Comparison of ENCODE assay signal across 16 mouse cellular contexts in the genomic region with DNA sequence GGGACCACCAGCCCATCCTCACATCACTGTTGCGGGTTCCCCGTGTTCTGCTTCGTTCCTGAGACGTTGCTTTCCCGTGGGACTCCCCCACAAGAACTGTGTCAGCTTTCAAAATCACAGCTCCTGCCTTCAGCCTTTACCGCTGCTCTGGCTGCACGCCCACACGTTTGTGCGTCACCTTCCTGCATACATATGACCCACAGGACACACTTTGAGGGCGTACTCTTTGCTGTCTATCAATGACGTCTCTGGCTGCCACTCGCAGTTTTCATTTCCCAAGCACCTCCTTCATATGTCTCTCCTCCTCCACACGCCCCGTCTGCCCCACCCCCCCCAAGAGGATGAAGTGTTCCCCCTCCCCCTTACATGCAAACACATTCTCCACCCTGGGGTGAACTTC. TPM values are rescaled to one million over a fixed set of nuclear protein-coding genes. Genes with fewer than 3 reads are reported as not detected.
DNase-seq lines count a peak whose midpoint lies in the region; ATAC-seq and TF ChIP-seq lines count a peak whose summit lies in the region.
"Had no signal": no experiment of that assay in that cellular context is flagged by ENCODE, and none has a peak within 500 bp of the region (broad histone marks: within the 10 kb centered on the region; RNA-seq: fewer than 3 reads in every experiment).

No protein-coding gene starts in this region.

- peak; percentile 35; the same call in 1 of the 2 replicates for ATAC-seq in lung, embryonic 15.5 days (ENCODE audit: borderline replicate concordance, extremely low read depth, low FRiP score, low TSS enrichment)
- peak; percentile 63; the same call in 1 of the 2 replicates for ATAC-seq in stomach, postnatal 0 days (ENCODE audit: low FRiP score, low TSS enrichment)
- no peak for ATAC-seq in hindbrain, postnatal 0 days
- ATAC-seq: activated CD4-positive, CD25-positive, alpha-beta regulatory T cell, adult 4 months had no signal

- TF ChIP-seq CTCF in stomach, postnatal 0 days (IDR thresholded peaks at IDR 0.05; ENCODE audit: low read depth): no peak
- no peak for TF ChIP-seq CTCF in heart, adult 2 months (IDR thresholded peaks at IDR 0.05)
- no peak for TF ChIP-seq CTCF in hindbrain, postnatal 0 days (IDR thresholded peaks at IDR 0.05; ENCODE audit: low read depth)

- no peak for TF ChIP-seq POLR2A in heart, adult 2 months (IDR thresholded peaks at IDR 0.05; ENCODE audit: insufficient read depth, low read depth, low read length)

- WGBS in lung, embryonic 15.5 days: 41% methylated on average over 14 of the region's 14 CpGs
- 48% methylated on average over 14 of the region's 14 CpGs for WGBS in stomach, postnatal 0 days
- WGBS in heart, adult 2 months: 47% methylated on average over 14 of the region's 14 CpGs
- WGBS in hindbrain, postnatal 0 days: 74% methylated on average over 14 of the region's 14 CpGs

- H3K79me2 ChIP-seq in heart, adult 2 months (replicated peaks; ENCODE audit: control insufficient read depth, insufficient read depth, low read length): no peaks in the 10 kb centered on the region

- no peaks in the 10 kb centered on the region for H3K4me1 ChIP-seq in lung, embryonic 15.5 days
- H3K4me1 ChIP-seq in stomach, postnatal 0 days (replicated peaks; ENCODE audit: control insufficient read depth, insufficient read depth): no peaks in the 10 kb centered on the region
- no peaks in the 10 kb centered on the region for H3K4me1 ChIP-seq in heart, adult 2 months (ENCODE audit: control insufficient read depth, insufficient read depth, low read length)
- H3K4me1 ChIP-seq in hindbrain, postnatal 0 days (ENCODE audit: insufficient read depth, low read length): no peaks in the 10 kb centered on the region
- H3K4me1 ChIP-seq: hindbrain, embryonic 15.5 days had no signal

- no peaks in the 10 kb centered on the region for H3K9me3 ChIP-seq in lung, embryonic 15.5 days
- H3K9me3 ChIP-seq in stomach, postnatal 0 days (ENCODE audit: control insufficient read depth, low read length): no peaks in the 10 kb centered on the region
- no peaks in the 10 kb centered on the region for H3K9me3 ChIP-seq in hindbrain, postnatal 0 days (ENCODE audit: low read length)
- H3K9me3 ChIP-seq: hindbrain, embryonic 15.5 days had no signal

- DNase-seq in frontal cortex, adult 2 months (ENCODE audit: extremely low spot score in 1 of 2, low spot score in 1 of 2): peak; percentile 10 to 61
- no peak for DNase-seq in frontal cortex, postnatal 25 days (ENCODE audit: low spot score in 2 of 2)
- no peak for DNase-seq in lung, postnatal 14 days
- peak; percentile 33 to 36 for DNase-seq in left cerebral cortex, adult 18-20 months (ENCODE audit: low spot score in 2 of 2)
- DNase-seq in stomach, postnatal 0 days (ENCODE audit: low spot score): peak; percentile 52
- DNase-seq in heart, adult 2 months: no peak
- DNase-seq in hindbrain, postnatal 0 days (ENCODE audit: low spot score): no peak
- DNase-seq: cerebellum, adult 9-10 months; gastrocnemius, postnatal 36 days; thymus, adult 18-20 months had no signal

- TF ChIP-seq EP300 in stomach, postnatal 0 days (optimal IDR thresholded peaks at IDR 0.05): no peak
- no peak for TF ChIP-seq EP300 in heart, adult 2 months (IDR thresholded peaks at IDR 0.05; ENCODE audit: insufficient read depth, low read depth, low read length)

- no peaks in the 10 kb centered on the region for H3K36me3 ChIP-seq in lung, embryonic 15.5 days
- no peaks in the 10 kb centered on the region for H3K36me3 ChIP-seq in stomach, postnatal 0 days (ENCODE audit: control insufficient read depth, insufficient read depth, low read length)
- no peaks in the 10 kb centered on the region for H3K36me3 ChIP-seq in heart, adult 2 months (ENCODE audit: control insufficient read depth, insufficient read depth, low read length)
- H3K36me3 ChIP-seq in hindbrain, postnatal 0 days (ENCODE audit: insufficient read depth, low read length): no peaks in the 10 kb centered on the region
- H3K36me3 ChIP-seq: hindbrain, embryonic 15.5 days had no signal

- H3K9ac ChIP-seq in lung, embryonic 15.5 days: no peak overlapping the region
- no peak overlapping the region for H3K9ac ChIP-seq in stomach, postnatal 0 days (ENCODE audit: low read length)
- H3K9ac ChIP-seq in heart, adult 2 months (ENCODE audit: low read depth, low read length): no peak overlapping the region
- H3K9ac ChIP-seq in hindbrain, postnatal 0 days (replicated peaks; ENCODE audit: low read length): no peak overlapping the region
- H3K9ac ChIP-seq: hindbrain, embryonic 15.5 days had no signal

- H3K27me3 ChIP-seq in lung, embryonic 15.5 days: no peaks in the 10 kb centered on the region
- no peaks in the 10 kb centered on the region for H3K27me3 ChIP-seq in stomach, postnatal 0 days (ENCODE audit: control insufficient read depth, insufficient read depth, low read length)
- peaks cover 3% of the 10 kb centered on the region for H3K27me3 ChIP-seq in heart, adult 2 months (ENCODE audit: control insufficient read depth, insufficient read depth, low read length)
- H3K27me3 ChIP-seq in hindbrain, postnatal 0 days (ENCODE audit: insufficient read depth, low read length): no peaks in the 10 kb centered on the region
- H3K27me3 ChIP-seq: hindbrain, embryonic 15.5 days had no signal

- H3K4me3 ChIP-seq in lung, embryonic 15.5 days: no peak overlapping the region
- H3K4me3 ChIP-seq in stomach, postnatal 0 days (ENCODE audit: low read depth, low read length): no peak overlapping the region
- no peak overlapping the region for H3K4me3 ChIP-seq in heart, adult 2 months
- no peak overlapping the region for H3K4me3 ChIP-seq in hindbrain, postnatal 0 days (ENCODE audit: low read length)
- H3K4me3 ChIP-seq: erythroblast, embryonic 14.5 days; hindbrain, embryonic 15.5 days had no signal

- H3K4me2 ChIP-seq in lung, embryonic 15.5 days: 0 out of 2 replicates have a peak overlapping the region, but pooled peaks have one; percentile 20
- no peak overlapping the region for H3K4me2 ChIP-seq in stomach, postnatal 0 days (replicated peaks; ENCODE audit: low read depth)
- H3K4me2 ChIP-seq in hindbrain, postnatal 0 days (ENCODE audit: low read depth, low read length): no peak overlapping the region
- H3K4me2 ChIP-seq: hindbrain, embryonic 15.5 days had no signal

- no peak overlapping the region for H3K27ac ChIP-seq in lung, embryonic 15.5 days
- no peak overlapping the region for H3K27ac ChIP-seq in stomach, postnatal 0 days (replicated peaks)
- H3K27ac ChIP-seq in heart, adult 2 months: no peak overlapping the region
- no peak overlapping the region for H3K27ac ChIP-seq in hindbrain, postnatal 0 days
- H3K27ac ChIP-seq: hindbrain, embryonic 15.5 days had no signal

- intact Hi-C loops in heart, adult 2 months (cut with DNase I): no loop called here

RNA-seq across cellular contexts. Expression of gene Prop1, which starts 1.3 kb away (rescaled TPM):
- polyA plus RNA-seq in frontal cortex, adult 2 months (2012; rRNA removed): not detected in 2 replicates
- not detected in 2 replicates for polyA plus RNA-seq in lung, embryonic 15.5 days (2015; fragmentation: Nextera tagmentation; extraction: Ambion mirVana)
- not detected for total RNA-seq in left cerebral cortex, adult 18-20 months (2021)
- not detected in 2 replicates for polyA plus RNA-seq in stomach, postnatal 0 days (2015; fragmentation: Nextera tagmentation; extraction: Ambion mirVana)
- not detected for total RNA-seq in heart, adult 2 months (2021)
- not detected in 2 replicates for polyA plus RNA-seq in heart, adult 2 months (2012; rRNA removed)
- total RNA-seq in hindbrain, postnatal 0 days (2014; rRNA removed): not detected in 2 replicates
- polyA plus RNA-seq in hindbrain, postnatal 0 days (2015; fragmentation: Nextera tagmentation; extraction: Ambion mirVana): not detected in 2 replicates
- total RNA-seq: gastrocnemius, postnatal 36 days; layer of hippocampus, postnatal 10 days; megakaryocyte progenitor cell, adult 5-6 weeks had no signal
- polyA plus RNA-seq: activated CD4-positive, CD25-positive, alpha-beta regulatory T cell, adult 4 months; erythroblast, embryonic 14.5 days; hindbrain, embryonic 15.5 days had no signal

RNA-seq across cellular contexts. Expression of gene 4933414I15Rik, which starts 8.7 kb away (rescaled TPM):
- not detected in 2 replicates for polyA plus RNA-seq in frontal cortex, adult 2 months (2012; rRNA removed)
- polyA plus RNA-seq in lung, embryonic 15.5 days (2015; fragmentation: Nextera tagmentation; extraction: Ambion mirVana): not detected in 2 replicates
- not detected for total RNA-seq in left cerebral cortex, adult 18-20 months (2021)
- polyA plus RNA-seq in stomach, postnatal 0 days (2015; fragmentation: Nextera tagmentation; extraction: Ambion mirVana): 0.07 TPM in 1 of 2 replicates, not detected in the other
- not detected for total RNA-seq in heart, adult 2 months (2021)
- polyA plus RNA-seq in heart, adult 2 months (2012; rRNA removed): not detected in 2 replicates
- not detected in 2 replicates for total RNA-seq in hindbrain, postnatal 0 days (2014; rRNA removed)
- polyA plus RNA-seq in hindbrain, postnatal 0 days (2015; fragmentation: Nextera tagmentation; extraction: Ambion mirVana): not detected in 2 replicates
- total RNA-seq: gastrocnemius, postnatal 36 days; layer of hippocampus, postnatal 10 days; megakaryocyte progenitor cell, adult 5-6 weeks had no signal
- polyA plus RNA-seq: activated CD4-positive, CD25-positive, alpha-beta regulatory T cell, adult 4 months; erythroblast, embryonic 14.5 days; hindbrain, embryonic 15.5 days had no signal

RNA-seq across cellular contexts. Expression of gene Olfr1378, which starts 14.0 kb away (rescaled TPM):
- polyA plus RNA-seq in frontal cortex, adult 2 months (2012; rRNA removed): not detected in 2 replicates
- not detected in 2 replicates for polyA plus RNA-seq in lung, embryonic 15.5 days (2015; fragmentation: Nextera tagmentation; extraction: Ambion mirVana)
- not detected for total RNA-seq in left cerebral cortex, adult 18-20 months (2021)
- polyA plus RNA-seq in stomach, postnatal 0 days (2015; fragmentation: Nextera tagmentation; extraction: Ambion mirVana): not detected in 2 replicates
- not detected for total RNA-seq in heart, adult 2 months (2021)
- polyA plus RNA-seq in heart, adult 2 months (2012; rRNA removed): not detected in 2 replicates
- not detected in 2 replicates for total RNA-seq in hindbrain, postnatal 0 days (2014; rRNA removed)
- not detected in 2 replicates for polyA plus RNA-seq in hindbrain, postnatal 0 days (2015; fragmentation: Nextera tagmentation; extraction: Ambion mirVana)
- total RNA-seq: gastrocnemius, postnatal 36 days; layer of hippocampus, postnatal 10 days; megakaryocyte progenitor cell, adult 5-6 weeks had no signal
- polyA plus RNA-seq: activated CD4-positive, CD25-positive, alpha-beta regulatory T cell, adult 4 months; hindbrain, embryonic 15.5 days had no signal

RNA-seq across cellular contexts. Expression of gene Zfp354b, which starts 20.9 kb away (rescaled TPM):
- 2.6 and 2.8 TPM in 2 replicates for polyA plus RNA-seq in frontal cortex, adult 2 months (2012; rRNA removed)
- 1.3 and 1.4 TPM in 2 replicates for polyA plus RNA-seq in lung, embryonic 15.5 days (2015; fragmentation: Nextera tagmentation; extraction: Ambion mirVana)
- total RNA-seq in left cerebral cortex, adult 18-20 months (2021): 1 to 10 TPM; 6.1 to 8.8 TPM
- polyA plus RNA-seq in stomach, postnatal 0 days (2015; fragmentation: Nextera tagmentation; extraction: Ambion mirVana): 0.54 and 0.61 TPM in 2 replicates
- total RNA-seq in heart, adult 2 months (2021): 1 to 10 TPM; 1.3 TPM
- polyA plus RNA-seq in heart, adult 2 months (2012; rRNA removed): 0.45 and 0.79 TPM in 2 replicates
- 0.52 and 1.1 TPM in 2 replicates for total RNA-seq in hindbrain, postnatal 0 days (2014; rRNA removed)
- polyA plus RNA-seq in hindbrain, postnatal 0 days (2015; fragmentation: Nextera tagmentation; extraction: Ambion mirVana): 2.3 and 2.8 TPM in 2 replicates
- total RNA-seq: megakaryocyte progenitor cell, adult 5-6 weeks had no signal
- polyA plus RNA-seq: activated CD4-positive, CD25-positive, alpha-beta regulatory T cell, adult 4 months; erythroblast, embryonic 14.5 days had no signal

RNA-seq across cellular contexts. Expression of gene Olfr1377, which starts 29.5 kb away (rescaled TPM):
- not detected in 2 replicates for polyA plus RNA-seq in frontal cortex, adult 2 months (2012; rRNA removed)
- polyA plus RNA-seq in lung, embryonic 15.5 days (2015; fragmentation: Nextera tagmentation; extraction: Ambion mirVana): not detected in 2 replicates
- not detected for total RNA-seq in left cerebral cortex, adult 18-20 months (2021)
- polyA plus RNA-seq in stomach, postnatal 0 days (2015; fragmentation: Nextera tagmentation; extraction: Ambion mirVana): not detected in 2 replicates
- total RNA-seq in heart, adult 2 months (2021): not detected
- not detected in 2 replicates for polyA plus RNA-seq in heart, adult 2 months (2012; rRNA removed)
- not detected in 2 replicates for total RNA-seq in hindbrain, postnatal 0 days (2014; rRNA removed)
- polyA plus RNA-seq in hindbrain, postnatal 0 days (2015; fragmentation: Nextera tagmentation; extraction: Ambion mirVana): not detected in 2 replicates
- total RNA-seq: gastrocnemius, postnatal 36 days; layer of hippocampus, postnatal 10 days; megakaryocyte progenitor cell, adult 5-6 weeks had no signal
- polyA plus RNA-seq: activated CD4-positive, CD25-positive, alpha-beta regulatory T cell, adult 4 months; erythroblast, embryonic 14.5 days; hindbrain, embryonic 15.5 days had no signal

Comparison
In these comparisons a context has a peak if more than half of its experiments do, and no peak if none do; other contexts are left out.
1. DNase-seq: peak in frontal cortex, adult 2 months (2 of 2), left cerebral cortex, adult 18-20 months (2 of 2) and stomach, postnatal 0 days (single experiment); none in frontal cortex, postnatal 25 days (0 of 2), lung, postnatal 14 days (single experiment), heart, adult 2 months (0 of 2) and hindbrain, postnatal 0 days (single experiment).